Mouse (Mus musculus): ENCODE measurements at regions not wholly inside any gene's neighbourhood (a gene's known extent, or its start where the extent isn't known, plus 50 kb on each side); places are given as distances from the start of the nearest gene placed in this dataset.

DNA sequence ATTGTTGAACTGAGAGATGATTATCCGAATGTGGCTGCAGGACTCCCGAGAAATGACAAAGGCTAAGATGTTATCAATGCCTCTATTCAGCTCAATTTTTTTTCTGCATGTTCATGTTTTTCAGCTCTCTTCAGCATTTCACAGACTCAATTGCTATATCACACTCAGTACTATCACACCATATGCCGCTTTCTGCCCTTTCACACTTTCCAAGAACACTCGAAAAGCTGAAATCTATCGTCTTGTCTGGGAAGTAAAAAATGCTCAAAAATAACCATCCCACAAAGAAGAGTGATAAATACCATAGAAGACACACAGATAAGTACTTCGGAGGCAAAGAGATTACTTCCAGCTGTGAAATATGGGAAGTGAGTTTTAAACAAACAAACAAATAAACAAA is 6398.9 kb upstream of the Gm7489 start:
- peak; percentile 78 for ATAC-seq (ENCODE audit: low TSS enrichment)

DNA sequence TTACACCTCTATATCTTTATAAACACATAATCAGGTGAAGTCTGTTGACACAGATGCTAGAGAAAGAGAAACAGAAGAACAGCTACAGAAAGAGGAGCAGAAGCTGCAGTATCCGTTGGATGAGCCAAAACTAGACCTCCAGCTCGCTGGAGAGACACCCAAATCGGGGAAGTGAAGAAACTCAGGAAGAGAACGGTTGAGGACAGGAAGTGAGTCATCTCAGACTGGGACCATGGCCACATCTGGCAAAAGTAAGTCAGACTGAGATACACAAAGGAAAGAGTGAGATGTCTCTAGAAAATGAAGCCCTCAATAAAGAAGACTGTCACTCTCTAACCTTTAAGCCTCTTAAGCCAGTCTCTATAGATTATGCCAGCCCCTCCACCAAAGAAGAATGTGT is 6362.8 kb upstream of the Gm7489 start:
- no peak for ATAC-seq (ENCODE audit: low TSS enrichment)

All from frontal cortex, adult (tissue).